Mouse (Mus musculus): Measurements from ENCODE around the gene Dhcr24.

Gene Dhcr24

DNA sequence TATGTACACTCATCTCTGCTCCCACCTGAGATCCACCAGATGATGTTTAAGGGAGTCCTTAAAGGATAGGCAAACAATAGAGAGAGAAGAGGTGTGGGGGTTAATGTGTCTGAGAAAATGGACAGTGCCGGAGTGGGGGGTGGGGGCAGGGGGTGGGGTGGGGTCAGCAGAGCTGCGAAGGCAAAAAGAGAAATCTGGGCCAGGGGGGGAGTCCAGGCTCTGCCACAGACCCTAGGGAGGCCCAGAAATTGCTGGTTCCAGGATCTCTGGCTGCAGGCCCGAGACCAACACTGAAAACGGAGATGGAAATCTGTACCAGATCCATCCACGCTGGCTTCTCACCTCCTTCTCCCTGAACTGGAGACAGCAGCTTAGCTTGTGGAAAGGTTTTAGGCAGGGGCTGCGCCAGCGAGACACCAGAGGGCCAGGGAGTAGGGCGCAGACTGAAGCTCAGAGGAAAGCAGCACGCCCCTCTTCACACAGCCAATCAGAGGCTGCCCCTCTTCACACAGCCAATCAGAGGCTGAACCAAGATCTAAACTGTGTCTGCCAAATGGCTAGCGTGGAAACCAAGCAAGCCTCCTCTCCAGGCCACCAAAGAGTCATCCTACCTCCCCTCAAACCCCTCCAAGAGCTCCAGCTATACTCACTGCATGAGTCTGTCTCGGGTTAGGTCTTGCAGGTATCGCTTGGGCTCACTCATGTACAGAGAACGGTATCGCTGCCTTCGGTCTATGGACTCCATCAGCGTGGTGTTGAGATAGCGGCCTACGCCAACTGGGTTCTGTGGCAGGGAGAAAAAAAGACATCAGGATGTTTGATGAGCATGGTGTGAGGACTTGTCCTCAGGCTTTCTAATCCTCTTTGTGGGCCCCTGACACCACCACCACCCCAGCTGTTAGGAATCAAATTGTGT is 46.1 kb downstream of the Dhcr24 start:
- no peak for DNase-seq (ENCODE audit: low spot score)

DNA sequence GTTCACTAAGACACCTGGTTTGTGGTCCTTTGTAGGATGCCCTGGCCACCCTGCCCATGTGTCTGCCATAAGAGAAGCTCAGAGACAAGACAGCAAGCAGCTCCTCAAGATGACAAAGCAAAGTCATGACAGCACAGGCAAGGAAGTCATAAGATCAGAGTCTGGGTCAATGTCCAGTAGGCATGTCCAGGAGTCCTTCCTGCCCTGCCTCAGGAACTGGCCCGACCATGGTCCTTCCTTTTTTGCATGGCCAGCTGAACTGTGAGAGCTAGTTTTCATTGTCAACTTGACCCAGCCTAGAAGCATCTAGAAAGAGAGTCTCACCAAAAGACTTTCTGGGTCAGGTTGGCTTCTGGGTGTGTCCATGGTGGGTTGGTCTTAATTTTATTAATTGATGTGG is 47.1 kb downstream of the Dhcr24 start:
- DNase-seq (ENCODE audit: low spot score), result no peak

DNA sequence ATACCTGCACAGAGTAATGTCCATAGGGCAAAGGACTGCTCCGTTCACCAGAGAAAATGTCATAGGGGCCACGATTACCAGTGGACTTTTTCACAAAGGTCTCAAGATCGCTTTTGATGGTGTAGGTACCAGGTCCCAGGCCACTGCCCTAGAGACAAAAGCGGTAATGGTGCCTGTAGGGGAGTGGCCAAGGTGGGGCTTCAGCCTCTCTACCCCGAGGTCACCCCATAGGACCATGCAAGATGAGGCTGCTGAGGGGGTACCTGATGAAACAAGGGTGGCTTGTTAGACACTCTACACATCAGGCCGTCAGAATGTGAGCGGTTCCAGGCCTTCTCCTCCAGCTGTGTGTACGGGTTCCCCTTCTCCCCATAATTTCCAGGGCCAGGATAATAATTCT is 52.3 kb downstream of the Dhcr24 start:
- DNase-seq (ENCODE audit: low spot score), result no peak

DNA sequence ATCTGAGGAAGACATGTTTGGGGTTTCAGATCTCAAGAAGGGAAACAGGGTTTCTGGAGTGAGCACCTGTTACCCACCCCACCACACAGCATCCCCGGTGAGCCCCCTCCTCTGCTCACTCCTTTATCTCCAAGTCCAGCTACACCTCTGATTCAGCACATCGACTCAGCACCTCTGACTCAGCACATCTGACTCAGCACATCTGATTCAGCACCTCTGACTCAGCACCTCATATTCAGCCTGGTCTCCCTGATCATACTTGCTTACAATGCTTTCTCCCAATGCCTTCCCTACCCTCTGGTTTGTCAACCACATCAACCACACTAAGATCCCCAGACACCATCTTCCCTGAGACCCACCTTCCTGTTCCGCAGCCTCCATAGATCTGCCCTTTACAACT is 52.7 kb downstream of the Dhcr24 start:
- peak; percentile 61 for DNase-seq (ENCODE audit: low spot score)

DNA sequence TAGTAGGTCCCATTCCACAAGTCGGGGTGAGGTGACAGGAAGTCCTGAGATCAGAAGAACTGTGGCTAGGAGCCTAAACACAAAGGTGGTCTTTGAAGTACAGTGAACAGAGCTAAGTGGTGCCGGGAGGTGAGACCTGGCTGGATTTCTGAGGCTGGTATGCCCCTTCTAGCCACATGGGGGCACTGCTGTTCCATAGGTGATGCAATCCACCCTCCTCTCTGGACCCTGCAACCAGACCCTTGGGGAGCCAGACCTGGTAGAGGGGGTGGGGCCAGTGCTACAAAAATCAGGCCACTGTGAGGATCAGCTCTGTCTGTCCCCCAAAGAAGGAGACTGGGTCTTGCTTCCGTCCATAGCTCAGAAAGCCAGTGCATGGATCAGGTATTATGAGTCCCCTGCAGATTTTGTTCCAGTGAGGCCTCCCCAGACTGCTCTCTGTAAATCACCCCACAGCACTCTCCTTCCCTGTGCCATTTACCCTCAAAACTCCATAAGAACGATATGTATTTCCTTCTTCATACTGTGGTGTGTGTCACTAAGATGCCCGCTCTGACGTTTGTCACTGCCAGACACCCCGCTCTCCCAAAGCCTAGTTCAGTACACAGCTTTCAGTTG is 53.5 kb downstream of the Dhcr24 start:
- DNase-seq (ENCODE audit: low spot score), result peak; percentile 68

DNA sequence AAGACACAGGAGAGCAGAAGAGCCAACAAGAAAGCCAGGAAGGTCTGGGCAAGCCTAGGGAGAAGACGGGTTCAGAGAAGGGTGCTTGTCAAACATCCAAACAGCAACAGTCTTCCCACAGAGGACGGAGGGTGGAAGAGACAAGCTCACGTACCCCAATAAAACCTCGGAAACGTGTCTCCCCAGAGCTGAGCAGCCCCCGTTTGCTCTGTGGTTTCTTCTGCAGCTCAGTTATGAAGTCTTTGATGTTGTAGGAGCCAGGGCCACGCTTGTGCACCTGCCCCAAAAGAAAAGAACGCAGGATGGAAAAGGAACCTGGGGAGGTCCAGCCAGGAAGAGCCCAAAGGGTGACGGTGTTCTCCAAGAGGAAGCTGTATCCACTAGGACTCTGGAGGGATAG is 54.0 kb downstream of the Dhcr24 start:
- DNase-seq (ENCODE audit: low spot score), result no peak

DNA sequence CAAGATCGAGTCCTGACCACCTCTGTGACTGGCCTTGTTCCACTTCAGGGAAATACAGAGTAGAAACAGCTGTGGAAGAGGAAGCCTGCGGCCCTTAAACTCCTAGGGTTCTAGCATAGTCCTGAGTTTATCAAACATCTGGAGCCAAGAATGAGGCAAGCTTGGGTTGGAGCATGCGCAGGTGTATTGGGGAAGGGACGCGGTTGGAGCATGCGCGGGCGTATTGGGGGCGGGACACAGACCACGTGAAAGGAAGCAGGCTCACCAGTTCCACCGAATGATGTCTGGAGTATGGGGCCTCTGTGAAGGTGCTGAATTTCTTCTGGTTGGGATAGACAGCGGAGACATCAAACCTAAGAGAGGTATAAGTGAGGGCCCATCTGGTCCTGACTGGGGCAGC is 54.8 kb downstream of the Dhcr24 start:
- no peak for DNase-seq (ENCODE audit: low spot score)

DNA sequence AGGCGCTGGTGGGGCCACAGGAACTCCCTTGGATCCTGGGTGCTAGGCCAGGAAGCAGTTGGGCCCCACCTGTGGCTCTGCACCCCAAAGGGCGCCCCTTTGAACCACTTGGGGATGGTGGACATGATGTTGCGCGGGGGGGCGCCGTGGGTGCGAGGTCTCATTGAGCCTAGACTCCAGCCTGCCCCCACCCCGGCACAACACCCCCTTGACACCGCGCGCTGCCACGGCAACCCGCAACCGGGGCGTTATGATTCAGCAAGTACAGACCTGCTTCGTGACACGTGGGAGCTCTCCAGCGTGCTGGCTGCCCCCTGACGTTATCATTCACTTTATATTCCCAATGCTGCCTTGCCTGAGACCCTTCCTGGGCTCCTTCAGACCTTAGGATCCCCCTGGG is 56.2 kb downstream of the Dhcr24 start, which contains the start of gene Lexm:
TSS of gene Lexm (minus strand) at position 186 of the 400 bp plus-strand sequence.
- DNase-seq (ENCODE audit: low spot score), result peak; percentile 38

DNA sequence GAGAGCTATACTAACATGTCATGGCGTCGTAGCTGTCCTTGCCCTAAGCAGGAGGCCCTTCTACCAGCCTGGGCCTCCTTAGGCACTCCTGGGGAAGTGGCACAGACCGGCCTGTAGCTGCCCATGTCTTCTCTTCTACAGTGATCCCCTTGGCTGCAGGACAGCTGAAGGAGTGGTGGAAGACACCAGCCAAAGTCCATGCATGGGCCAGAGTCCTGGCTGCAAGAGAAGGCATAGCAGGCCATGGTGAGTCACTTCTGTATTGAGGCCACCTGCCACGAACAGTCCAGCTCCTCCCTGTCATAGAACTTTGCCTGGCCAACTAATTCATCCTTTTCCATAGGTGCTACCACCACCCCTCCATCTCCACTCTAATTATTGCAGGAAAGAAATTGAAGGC is 58.1 kb downstream of the Dhcr24 start:
- DNase-seq (ENCODE audit: low spot score), result no peak

DNA sequence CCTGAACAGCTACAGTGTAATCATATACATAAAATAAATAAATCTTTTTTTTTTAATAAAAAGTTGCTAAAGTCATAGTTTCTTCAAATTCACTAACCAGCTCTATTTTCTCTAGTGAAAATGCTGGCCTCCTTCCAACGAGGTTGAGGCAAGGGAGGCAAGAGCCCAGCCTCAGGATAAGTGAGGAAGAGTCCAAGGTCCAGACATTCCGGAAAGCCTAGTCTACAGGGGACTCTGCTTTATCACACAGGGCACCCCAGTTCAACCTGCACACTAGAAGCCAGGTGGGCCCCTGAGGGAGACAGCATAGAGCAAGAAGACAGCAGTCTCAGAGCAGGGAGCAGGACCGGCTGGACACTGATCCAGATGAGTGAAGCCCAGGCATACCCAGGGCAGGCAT is 60.6 kb downstream of the Dhcr24 start:
- DNase-seq (ENCODE audit: low spot score), result peak; percentile 19

DNA sequence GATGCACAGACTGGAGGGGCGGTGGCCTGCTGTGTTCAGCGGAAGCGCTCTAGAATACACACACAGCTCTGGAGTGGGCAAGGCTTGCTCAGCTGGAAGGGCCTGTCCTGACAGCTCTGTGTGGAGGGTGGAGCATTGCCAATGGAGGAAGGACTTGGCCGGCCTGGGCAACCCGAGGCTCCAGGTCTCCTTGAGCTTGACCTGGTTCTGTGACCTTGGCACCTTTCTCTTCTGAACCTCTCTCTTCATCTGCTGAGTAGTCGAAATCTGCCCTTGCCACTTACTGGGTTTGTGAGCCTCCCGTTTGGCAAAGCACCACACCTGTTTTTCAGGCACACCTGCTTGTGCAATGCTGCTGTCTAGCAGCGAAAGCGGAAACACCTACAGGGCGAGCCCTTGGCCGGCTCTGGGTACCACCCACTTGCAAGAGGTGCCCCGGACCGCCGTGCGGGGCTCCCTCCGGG is 61.2 kb downstream of the Dhcr24 start, which contains the start of gene Ttc22:
TSS of gene Ttc22 (plus strand) at position 403 of the 464 bp plus-strand sequence.
- no peak for DNase-seq (ENCODE audit: low spot score)

DNA sequence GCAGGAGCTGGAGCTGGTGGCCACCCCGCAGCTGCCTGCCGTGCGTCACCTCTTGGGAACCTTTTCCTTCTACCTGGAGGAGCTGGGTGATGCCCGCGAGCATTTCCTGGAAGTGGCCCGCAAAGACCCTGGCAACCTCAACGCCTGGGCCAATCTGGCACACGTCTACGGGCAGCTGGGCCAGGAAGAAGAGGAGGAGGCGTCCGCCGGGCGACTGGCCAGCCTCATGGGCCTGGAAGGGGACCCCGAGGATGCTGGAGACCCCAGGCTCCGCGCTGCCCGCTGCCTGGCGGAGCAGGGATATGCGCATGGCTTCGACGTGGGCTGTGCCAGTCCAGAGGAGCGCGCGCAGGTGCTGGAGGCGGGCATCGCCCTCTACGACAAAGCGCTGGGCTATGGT is 61.9 kb downstream of the Dhcr24 start:
- DNase-seq (ENCODE audit: low spot score), result no peak

DNA sequence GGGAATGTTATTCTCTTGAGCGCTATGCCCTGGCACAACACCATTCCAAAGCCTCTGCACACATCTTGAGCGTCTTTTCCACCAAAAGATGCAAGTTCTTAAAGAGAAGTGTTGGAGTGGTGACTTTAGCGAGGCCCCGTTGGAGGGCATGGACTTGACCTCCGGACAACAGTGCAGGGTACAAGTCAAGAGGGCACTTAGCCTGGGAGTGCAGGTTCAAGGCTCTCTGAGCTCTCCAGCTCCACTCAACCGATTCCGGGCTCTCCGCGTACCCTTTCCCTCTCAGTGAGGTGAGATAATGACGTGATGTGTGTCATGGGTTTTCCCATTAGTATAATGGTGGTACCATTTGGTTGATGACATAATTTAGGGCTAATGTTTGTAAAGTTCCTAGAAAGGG is 63.4 kb downstream of the Dhcr24 start:
- no peak for DNase-seq (ENCODE audit: low spot score)

DNA sequence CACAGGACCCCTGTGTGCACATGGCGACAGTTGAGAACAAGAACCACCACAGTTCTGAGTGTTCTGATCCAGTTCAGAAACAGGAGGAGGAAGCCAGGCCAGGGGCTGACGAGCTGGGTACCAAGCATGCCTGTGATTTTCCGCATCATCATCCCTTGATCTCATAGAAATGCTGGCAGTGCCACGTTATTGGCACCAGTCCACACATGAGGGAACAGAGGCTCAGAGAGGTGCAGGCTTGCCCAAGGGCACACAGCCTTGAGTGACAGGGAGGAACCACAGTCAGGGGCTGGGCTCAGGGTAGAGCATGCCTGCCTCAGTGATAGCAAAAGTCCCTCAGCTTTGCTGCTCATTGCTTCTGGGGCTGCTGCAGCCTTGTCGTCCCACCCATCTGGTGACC is 67.0 kb downstream of the Dhcr24 start:
- DNase-seq (ENCODE audit: low spot score), result no peak

DNA sequence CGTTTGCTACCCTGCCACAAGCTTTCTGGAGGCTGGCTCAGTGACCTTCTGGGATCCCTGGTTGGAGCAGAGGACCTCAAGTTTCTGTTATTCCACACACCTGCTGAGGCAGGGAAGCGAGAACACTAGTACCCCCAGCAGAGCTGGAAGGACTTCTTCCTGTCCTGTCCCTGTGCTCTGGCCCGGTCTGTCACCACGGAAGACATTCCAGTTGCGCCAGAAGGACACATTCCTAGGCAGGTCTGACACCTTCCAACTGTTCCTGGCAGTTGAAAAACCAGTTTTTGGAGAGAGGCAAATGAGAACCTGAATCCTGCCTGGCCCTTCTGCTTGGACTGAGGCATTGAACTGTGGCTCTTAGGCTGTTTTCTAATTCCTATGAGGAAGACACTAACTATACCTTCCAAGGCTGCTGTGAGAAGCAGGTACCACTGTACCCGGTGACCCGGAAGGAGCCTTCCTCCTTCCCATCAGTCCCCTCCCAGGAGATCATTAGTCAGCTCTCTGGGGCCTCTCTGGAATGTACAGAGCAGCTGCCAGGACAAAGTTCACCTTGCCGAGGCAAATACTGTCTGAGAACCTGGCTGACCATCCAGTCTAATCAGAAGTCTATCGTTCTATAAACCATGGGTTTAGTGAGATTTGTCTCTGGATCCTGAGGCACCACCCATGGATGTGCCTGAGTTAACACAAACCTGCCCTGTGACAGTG is 68.0 kb downstream of the Dhcr24 start:
- DNase-seq (ENCODE audit: low spot score), result peak; percentile 81

DNA sequence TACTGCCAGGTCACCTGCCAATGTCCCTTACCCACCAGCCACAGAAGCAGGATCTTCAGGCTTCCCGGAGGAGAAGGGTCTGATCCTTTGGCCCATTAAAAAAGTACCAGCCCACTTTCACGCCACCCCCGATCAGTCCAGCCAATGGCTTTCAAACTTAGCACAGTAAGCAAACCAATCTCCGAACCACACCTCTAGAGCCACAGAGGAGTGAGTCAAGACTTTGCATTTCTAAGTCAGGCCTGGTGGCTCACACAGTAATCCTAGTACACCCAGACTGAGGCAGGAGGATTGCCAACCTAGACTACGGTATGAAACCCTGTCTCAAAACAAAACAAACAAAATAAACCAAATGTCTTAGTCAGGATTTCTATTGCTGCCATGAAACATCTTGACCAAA is 68.5 kb downstream of the Dhcr24 start:
- DNase-seq (ENCODE audit: low spot score), result no peak

DNA sequence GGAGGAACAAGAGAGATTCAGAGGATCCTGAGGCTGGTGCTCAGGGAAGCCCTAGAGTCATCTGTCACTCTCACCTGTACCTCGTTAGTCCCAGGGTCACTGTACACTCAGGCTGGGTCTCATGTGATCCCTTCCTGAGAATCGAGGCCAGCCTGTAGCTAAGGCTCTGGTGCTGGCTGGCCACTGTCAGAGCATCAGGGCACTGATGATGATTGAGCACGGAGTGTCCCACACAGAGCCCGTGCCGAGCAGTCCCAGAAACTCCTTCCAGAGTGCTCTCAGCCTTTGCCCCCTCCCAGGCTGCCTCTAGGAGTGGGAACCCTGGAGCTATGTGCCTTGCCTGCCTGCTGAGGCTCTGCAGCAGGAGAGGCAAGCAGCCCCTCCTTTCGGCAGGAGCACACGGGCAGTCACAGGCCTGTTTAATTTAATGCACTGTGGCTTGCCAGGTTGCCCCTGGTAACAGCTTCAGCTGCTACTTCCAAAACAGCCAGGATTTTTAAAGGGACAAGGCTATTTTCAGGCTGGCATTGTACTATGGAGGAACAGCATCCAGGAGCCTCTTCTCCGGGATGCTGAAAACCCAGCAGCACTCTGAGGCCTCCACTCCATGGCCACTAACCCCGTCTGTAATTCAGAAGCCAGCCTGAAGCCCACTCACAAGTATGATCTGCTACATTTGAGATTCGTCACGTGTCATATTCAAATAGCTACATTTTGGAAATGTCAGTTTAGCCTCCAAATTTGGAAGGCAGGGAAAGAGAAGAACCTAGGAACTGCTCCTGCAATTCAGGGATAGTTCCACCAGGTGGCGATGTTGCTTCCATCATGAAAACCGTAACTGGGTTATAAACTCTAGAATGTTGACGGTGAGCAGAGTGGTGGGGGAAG is 69.7 kb downstream of the Dhcr24 start:
- peak; percentile 39 for DNase-seq (ENCODE audit: low spot score)

DNA sequence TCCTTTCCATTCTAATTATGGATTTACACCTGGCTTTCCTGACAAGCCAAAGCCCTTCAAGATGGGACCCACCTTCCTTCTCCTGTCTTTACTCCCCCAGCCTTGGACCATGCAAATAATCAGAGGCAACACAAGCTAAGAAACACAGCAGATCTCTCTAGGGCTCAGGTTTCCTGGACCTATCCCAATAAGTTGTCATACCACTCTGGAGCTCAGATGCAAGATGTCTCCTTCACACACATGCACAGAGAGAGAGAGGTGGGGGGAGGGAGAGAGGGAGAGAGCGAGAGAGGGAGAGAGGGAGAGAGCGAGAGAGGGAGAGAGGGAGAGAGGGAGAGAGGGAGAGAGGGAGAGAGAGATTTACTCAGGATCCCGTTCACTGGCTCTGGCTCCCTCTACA is 71.5 kb downstream of the Dhcr24 start:
- DNase-seq (ENCODE audit: low spot score), result no peak

DNA sequence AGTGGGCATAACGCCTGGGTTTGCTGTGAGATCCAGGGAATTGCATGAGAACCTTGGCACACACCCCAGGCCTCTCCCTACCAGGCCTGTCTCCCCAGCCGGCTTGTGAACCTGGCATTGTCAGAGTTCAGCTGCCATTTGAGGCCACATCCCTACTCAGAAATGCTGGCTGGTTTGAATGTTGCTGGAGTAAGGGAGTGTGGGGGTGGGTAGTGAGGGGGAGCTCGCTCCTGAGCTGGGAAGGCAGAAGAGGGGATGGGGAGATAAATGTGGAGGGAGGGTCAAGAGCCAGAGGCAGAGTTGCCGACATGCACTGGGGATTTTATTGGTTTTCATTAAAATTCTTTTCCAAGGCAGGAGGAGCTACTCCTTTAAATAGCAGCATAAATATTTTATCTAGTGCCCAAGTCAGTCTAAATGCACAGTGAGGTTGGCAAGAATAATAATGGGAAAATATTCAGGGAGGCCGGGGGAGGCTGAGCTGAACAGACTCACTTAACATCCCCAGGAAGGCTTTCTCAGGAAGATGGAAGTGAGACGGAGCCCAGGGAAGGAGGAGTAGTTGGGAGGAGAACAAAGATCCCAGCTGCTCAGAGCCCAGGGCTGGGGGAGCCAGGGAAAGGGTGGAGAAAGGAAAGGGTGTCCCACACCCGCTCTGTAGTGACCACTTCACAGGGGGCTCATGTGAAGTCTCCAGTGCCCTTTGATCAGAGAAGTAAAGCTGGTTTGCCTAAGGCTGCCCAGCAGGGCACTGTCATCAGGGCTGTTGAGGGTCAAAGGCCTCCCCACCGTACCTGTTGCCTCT is 72.6 kb downstream of the Dhcr24 start:
- DNase-seq (ENCODE audit: low spot score), result no peak

DNA sequence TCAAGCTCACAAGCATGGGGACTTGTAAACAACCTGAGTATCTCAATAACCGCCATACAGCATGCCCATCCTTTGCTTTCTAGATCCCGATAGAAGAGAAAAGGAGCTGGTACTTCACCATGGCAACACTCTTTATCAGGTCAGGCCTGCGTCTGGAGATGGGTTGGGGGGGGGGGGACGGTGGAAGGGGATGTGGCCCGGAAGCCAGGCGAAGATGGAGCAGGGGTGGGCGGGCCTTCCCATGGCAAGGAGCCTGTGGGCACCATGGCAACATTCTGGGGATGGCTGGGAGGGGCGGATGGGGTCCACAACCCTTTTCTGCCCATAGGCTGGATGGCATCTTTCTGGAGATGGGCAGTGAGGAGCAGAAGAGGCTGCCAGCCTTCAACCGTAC is 73.2 kb downstream of the Dhcr24 start:
- no peak for DNase-seq (ENCODE audit: low spot score)

Measured in yolk sac, embryonic 10.5 days (tissue).